Mouse (Mus musculus) heart, postnatal 10 days (tissue): ENCODE results near the gene Rhot1. TPM values are rescaled to one million over a fixed set of nuclear protein-coding genes. Genes with fewer than 3 reads are reported as not detected.
"Not testable (repeated sequence)": the region's sequence is repeated elsewhere in the genome, so short reads cannot be mapped to it uniquely, and the experiment has no call there.

Experiments
- DNase-seq, 2 experiments: peaks; one replicate each; pipeline ENCODE4 v3.0.0; 2021
- intact Hi-C: fragments of 180-260 bp; cut with DNase I; formaldehyde crosslinking; loops from one replicate; pipeline ENCODE4 v1.15.1; 2025
- total RNA-seq, 2 experiments: library from RNA; stranded (reverse); gene quantifications; 2 replicates each; pipeline ENCODE4 v1.2.3; 2021

Rhot1 gene
- total RNA-seq, 2 experiments from 2014 or later = 67.4 to 72.5 TPM

GRCm38 (mm10) chr11:80190280-80190679 lies 18.5 kb upstream of the Rhot1 start:
- no peak for DNase-seq
- intact Hi-C loops = no loop called here

- DNase-seq = no peak
- intact Hi-C loops = no loop called here
Measured at GRCm38 (mm10) chr11:80193827-80194226, 15.0 kb upstream of the Rhot1 start.

- no peak for DNase-seq
- intact Hi-C loops = no loop called here
Measured at GRCm38 (mm10) chr11:80196351-80196750, 12.5 kb upstream of the Rhot1 start.

- intact Hi-C loops = no loop called here
- DNase-seq = no peak
Measured at GRCm38 (mm10) chr11:80199316-80199715, 9.5 kb upstream of the Rhot1 start.

- DNase-seq = no peak
- intact Hi-C loops = no loop called here
Measured at GRCm38 (mm10) chr11:80199773-80200172, 9.0 kb upstream of the Rhot1 start.

GRCm38 (mm10) chr11:80200326-80200725 lies 8.5 kb upstream of the Rhot1 start:
- intact Hi-C loops = no loop called here
- no peak for DNase-seq

GRCm38 (mm10) chr11:80202296-80202695 lies 6.5 kb upstream of the Rhot1 start:
- intact Hi-C loops = no loop called here
- DNase-seq = no peak

- intact Hi-C loops = no loop called here
Measured at GRCm38 (mm10) chr11:80204037-80204436, 4.8 kb upstream of the Rhot1 start.

GRCm38 (mm10) chr11:80204941-80205340 lies 3.9 kb upstream of the Rhot1 start:
- DNase-seq = no peak
- intact Hi-C loops = loop anchor here (5.0 kb wide), 1 partner anchor 118 kb away; the partner anchor contains the start of gene Atad5

More at GRCm38 (mm10) chr11:80204037-80204436, 4.8 kb upstream of the Rhot1 start:
- no peak for DNase-seq

GRCm38 (mm10) chr11:80208465-80208859 lies 357 bp upstream of the Rhot1 start:
- no peak for DNase-seq
- intact Hi-C loops = loop anchor here (5.0 kb wide), 1 partner anchor 121 kb away; the partner anchor contains the start of gene Atad5

GRCm38 (mm10) chr11:80210321-80210720 lies 1.5 kb downstream of the Rhot1 start:
- DNase-seq = no peak
- intact Hi-C loops = no loop called here

GRCm38 (mm10) chr11:80212282-80212681 lies 3.5 kb downstream of the Rhot1 start:
- intact Hi-C loops = no loop called here
- no peak for DNase-seq

GRCm38 (mm10) chr11:80215291-80215690 lies 6.5 kb downstream of the Rhot1 start:
- no peak for DNase-seq
- intact Hi-C loops = no loop called here

GRCm38 (mm10) chr11:80218657-80219293 lies 10.0 kb downstream of the Rhot1 start:
- intact Hi-C loops = no loop called here
- DNase-seq = peak; percentile 19 to 24

GRCm38 (mm10) chr11:80230066-80230465 lies 21.2 kb downstream of the Rhot1 start:
- intact Hi-C loops, DNase-seq: not testable (repeated sequence)

GRCm38 (mm10) chr11:80237278-80237677 lies 28.5 kb downstream of the Rhot1 start:
- DNase-seq = no peak
- intact Hi-C loops = no loop called here

- no peak for DNase-seq
- intact Hi-C loops = no loop called here
Measured at GRCm38 (mm10) chr11:80238306-80238705, 29.5 kb downstream of the Rhot1 start.

- intact Hi-C loops = no loop called here
- DNase-seq = no peak
Measured at GRCm38 (mm10) chr11:80247026-80247425, 38.2 kb downstream of the Rhot1 start.

GRCm38 (mm10) chr11:80248531-80248930 lies 39.7 kb downstream of the Rhot1 start:
- no peak for DNase-seq
- intact Hi-C loops = no loop called here

GRCm38 (mm10) chr11:80264137-80264536 lies 55.3 kb downstream of the Rhot1 start:
- intact Hi-C loops = no loop called here
- no peak for DNase-seq

- DNase-seq = no peak
- intact Hi-C loops = no loop called here
Measured at GRCm38 (mm10) chr11:80271096-80271495, 62.3 kb downstream of the Rhot1 start.

- no peak for DNase-seq
- intact Hi-C loops = no loop called here
Measured at GRCm38 (mm10) chr11:80275011-80275410, 66.2 kb downstream of the Rhot1 start.

GRCm38 (mm10) chr11:80278054-80278453 lies 69.2 kb downstream of the Rhot1 start:
- DNase-seq = no peak

More at GRCm38 (mm10) chr11:80278054-80278453, 69.2 kb downstream of the Rhot1 start:
- intact Hi-C loops = no loop called here
